Mouse (Mus musculus): Measurements from ENCODE around the gene Mplkip. TPM values are rescaled to one million over a fixed set of nuclear protein-coding genes. Genes with fewer than 3 reads are reported as not detected.

Gene Mplkip
- 18.4 to 21.7 TPM (median 20.3 TPM) in 4 replicates for total RNA-seq (2023; ENCODE audit: inconsistent age)

DNA sequence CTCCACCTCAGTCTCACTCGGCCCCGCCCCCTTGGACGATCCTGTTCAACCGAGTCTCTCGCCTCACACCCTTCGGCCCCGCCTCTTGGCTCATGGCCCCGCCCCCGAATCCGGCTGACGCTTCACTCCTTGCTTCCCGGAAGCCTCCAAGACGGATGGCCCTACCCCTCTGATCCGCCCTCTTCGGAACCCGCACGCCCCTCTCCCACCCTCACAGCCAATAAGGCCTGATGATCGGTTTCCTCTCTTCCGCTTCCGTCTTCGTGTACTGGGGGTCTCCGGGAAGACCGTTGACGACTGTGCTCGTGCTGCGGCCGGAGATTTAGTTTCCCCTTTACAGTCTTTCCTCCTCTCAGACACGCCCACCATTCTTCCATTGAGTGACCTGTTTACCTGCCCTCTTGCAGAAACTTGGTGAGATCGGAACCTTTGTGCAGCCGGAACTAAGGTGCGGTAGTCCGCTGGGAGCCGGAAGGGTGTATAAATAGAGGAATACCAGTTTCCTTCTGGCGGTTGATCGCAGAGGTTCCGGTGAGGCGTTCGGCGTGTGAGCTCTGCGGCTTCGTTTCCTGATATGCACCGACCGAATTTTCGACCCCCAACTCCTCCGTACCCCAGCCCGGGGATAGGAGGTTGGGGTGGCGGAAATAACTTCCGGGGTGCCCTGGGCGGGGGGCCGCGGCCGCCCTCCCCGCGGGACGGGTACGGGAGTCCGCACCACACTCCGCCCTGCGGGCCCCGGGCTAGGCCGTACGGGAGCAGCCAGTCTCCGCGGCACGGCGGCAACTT, at the start of gene Mplkip, which contains the start of gene Sugct:
Mplkip (plus strand) TSS at position 282 of the 789 bp plus-strand sequence.
Sugct (minus strand) TSS at position 643 of the 789 bp plus-strand sequence.

Other genes with a start within 250 kb of the Mplkip start
- not detected in 4 replicates for gene Sugct, start 361 bp downstream of the Mplkip start, total RNA-seq (2023; ENCODE audit: inconsistent age)
- gene Cdk13, start 109.9 kb downstream of the Mplkip start, total RNA-seq (2023; ENCODE audit: inconsistent age) = 173 to 197 TPM (median 179 TPM) in 4 replicates
- gene Rala, start 249.0 kb downstream of the Mplkip start, total RNA-seq (2023; ENCODE audit: inconsistent age) = 27.5 to 29.4 TPM (median 28.7 TPM) in 4 replicates

All from B cell, adult (primary cell).